Mouse (Mus musculus) cerebellum, adult 11-12 months (tissue): ENCODE measurements around the gene Reg4.

ENCODE experiments used
- DNase-seq: peaks from one replicate; pipeline ENCODE4 v3.0.0; 2022

The Reg4 gene

GRCm38 (mm10) chr3:98283205-98283604 lies 61.2 kb downstream of the Reg4 start:
- DNase-seq: no peak
